Mouse (Mus musculus) lung, postnatal 0 days (tissue): ENCODE data around the gene Ing4.

Source experiments
- CTCF ChIP-seq: IDR thresholded peaks from 2 replicates; pipeline ENCODE4 v1.5.1; 2016; ENCODE audit warnings: antibody characterized with exemption, mild to moderate bottlenecking
- EP300 ChIP-seq: IDR thresholded peaks from 2 replicates; pipeline ENCODE4 v1.6.1; 2016; ENCODE audit warnings: antibody characterized with exemption, mild to moderate bottlenecking, control low read depth

- TF ChIP-seq CTCF (no peak), EP300 (no peak)
Measured at GRCm38 (mm10) chr6:125042081-125042480, 2.5 kb downstream of the Ing4 start.
